Mouse (Mus musculus) thymus, adult 2 months (tissue): ENCODE data around the gene Fkbp1a.

ENCODE experiments used
- CTCF ChIP-seq: fragments of 200-500 bp; IDR thresholded peaks from 2 replicates; pipeline ENCODE4 v1.5.1; 2012; ENCODE audit warnings: mild to moderate bottlenecking, control low read depth, low read length, moderate library complexity, borderline replicate concordance; ENCODE audit not compliant: control insufficient read depth, poor library complexity, insufficient read depth; ENCODE audit errors: extremely low read depth
- POLR2A ChIP-seq: fragments of 200-500 bp; IDR thresholded peaks from 2 replicates; pipeline ENCODE4 v1.6.1; 2012; ENCODE audit warnings: mild to moderate bottlenecking, low read length, control low read depth, moderate library complexity; ENCODE audit not compliant: control insufficient read depth, poor library complexity, insufficient read depth; ENCODE audit errors: extremely low read depth

DNA sequence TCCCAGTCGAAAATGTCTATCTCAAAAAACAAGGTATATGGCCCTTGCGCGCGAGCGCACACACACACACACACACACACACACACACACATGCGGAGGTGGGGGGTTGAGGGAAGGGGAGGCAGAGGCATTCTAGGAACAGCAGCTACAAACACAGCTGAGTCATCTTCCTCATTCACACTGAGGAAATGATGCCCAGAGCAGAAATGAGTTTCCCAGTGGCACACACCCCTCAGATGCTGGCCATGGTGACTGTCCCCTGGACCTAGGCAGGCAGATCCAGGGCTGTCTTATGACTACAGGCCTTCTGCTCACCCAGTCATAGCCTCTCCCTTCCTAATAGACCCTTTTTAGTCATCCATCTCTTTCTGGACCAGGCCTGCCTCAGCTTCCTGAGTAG is 8.7 kb upstream of the Fkbp1a start:
- TF ChIP-seq CTCF (no peak), POLR2A (no peak)
